Mouse (Mus musculus) cerebellum, adult 9-11 months (tissue): Measurements from ENCODE around the gene Gm28048.

Source experiments
- DNase-seq: peaks from one replicate; pipeline ENCODE4 v3.0.0; 2022

Gene Gm28048

GRCm38 (mm10) chr11:22830179-22830611 lies 151.7 kb downstream of the Gm28048 start:
- no peak for DNase-seq

GRCm38 (mm10) chr11:22828988-22829632 lies 152.8 kb downstream of the Gm28048 start:
- no peak for DNase-seq

- DNase-seq, result no peak
Observed at GRCm38 (mm10) chr11:22827514-22828080, 154.3 kb downstream of the Gm28048 start.

- DNase-seq, result no peak
Observed at GRCm38 (mm10) chr11:22826665-22827064, 155.2 kb downstream of the Gm28048 start.

GRCm38 (mm10) chr11:22826051-22826450 lies 155.8 kb downstream of the Gm28048 start:
- DNase-seq, result no peak

GRCm38 (mm10) chr11:22825548-22825947 lies 156.3 kb downstream of the Gm28048 start:
- DNase-seq, result no peak

GRCm38 (mm10) chr11:22824049-22824705 lies 157.7 kb downstream of the Gm28048 start:
- DNase-seq, result no peak

- DNase-seq, result no peak
Observed at GRCm38 (mm10) chr11:22821243-22821642, 160.6 kb downstream of the Gm28048 start.

GRCm38 (mm10) chr11:22818371-22818770 lies 163.5 kb downstream of the Gm28048 start:
- DNase-seq, result no peak

GRCm38 (mm10) chr11:22815877-22816276 lies 166.0 kb downstream of the Gm28048 start:
- no peak for DNase-seq

GRCm38 (mm10) chr11:22815143-22815542 lies 166.7 kb downstream of the Gm28048 start:
- no peak for DNase-seq

GRCm38 (mm10) chr11:22813921-22814704 lies 167.8 kb downstream of the Gm28048 start:
- DNase-seq, result no peak

GRCm38 (mm10) chr11:22813427-22813826 lies 168.5 kb downstream of the Gm28048 start:
- no peak for DNase-seq

GRCm38 (mm10) chr11:22811413-22811812 lies 170.5 kb downstream of the Gm28048 start:
- DNase-seq, result no peak

GRCm38 (mm10) chr11:22809465-22810096 lies 172.3 kb downstream of the Gm28048 start:
- DNase-seq, result no peak

GRCm38 (mm10) chr11:22808040-22808439 lies 173.8 kb downstream of the Gm28048 start:
- DNase-seq, result no peak

- no peak for DNase-seq
Observed at GRCm38 (mm10) chr11:22805171-22805570, 176.7 kb downstream of the Gm28048 start.

GRCm38 (mm10) chr11:22799987-22800424 lies 181.9 kb downstream of the Gm28048 start:
- no peak for DNase-seq

GRCm38 (mm10) chr11:22798916-22799315 lies 183.0 kb downstream of the Gm28048 start:
- no peak for DNase-seq

- no peak for DNase-seq
Observed at GRCm38 (mm10) chr11:22794734-22795133, 187.2 kb downstream of the Gm28048 start.

- no peak for DNase-seq
Observed at GRCm38 (mm10) chr11:22793881-22794203, 188.0 kb downstream of the Gm28048 start.

- DNase-seq, result no peak
Observed at GRCm38 (mm10) chr11:22793176-22793880, 188.6 kb downstream of the Gm28048 start.
